Mouse (Mus musculus) liver, embryonic 15.5 days (tissue): Measurements from ENCODE around the gene Spock2. TPM values are rescaled to one million over a fixed set of nuclear protein-coding genes. Genes with fewer than 3 reads are reported as not detected.
"Not testable (repeated sequence)": the region's sequence is repeated elsewhere in the genome, so short reads cannot be mapped to it uniquely, and the experiment has no call there.

ENCODE experiments used
- ATAC-seq: fragments of 200-750 bp; cut with Nextera tagmentation; 2 replicates; pipeline ENCODE4 v1.8.0; 2017; ENCODE audit warnings: moderate number of reproducible peaks, mild to moderate bottlenecking, moderate library complexity; ENCODE audit not compliant: insufficient read depth
- H3K27ac ChIP-seq: fragments of 300-500 bp; sonication (generic); replicated peaks from 2 replicates; pipeline ENCODE4 v1.5.1; 2015; ENCODE audit warnings: mild to moderate bottlenecking, inconsistent platforms
- H3K27me3 ChIP-seq: fragments of 300-500 bp; sonication (generic); 2 replicates; pipeline ENCODE4 v1.6.1; 2015; ENCODE audit warnings: mild to moderate bottlenecking, inconsistent platforms
- H3K36me3 ChIP-seq: fragments of 300-500 bp; sonication (generic); replicated peaks from 2 replicates; pipeline ENCODE4 v1.6.1; 2015; ENCODE audit warnings: moderate library complexity, mild to moderate bottlenecking, inconsistent platforms
- H3K4me1 ChIP-seq: fragments of 300-500 bp; sonication (generic); replicated peaks from 2 replicates; pipeline ENCODE4 v1.6.1; 2015; ENCODE audit warnings: inconsistent platforms
- H3K4me2 ChIP-seq: fragments of 300-500 bp; sonication (generic); 2 replicates; pipeline ENCODE4 v1.6.1; 2015; ENCODE audit warnings: moderate library complexity, mild to moderate bottlenecking, inconsistent platforms
- H3K4me3 ChIP-seq: fragments of 300-500 bp; sonication (generic); replicated peaks from 2 replicates; pipeline ENCODE4 v1.5.1; 2015; ENCODE audit warnings: mild to moderate bottlenecking, inconsistent platforms
- H3K9ac ChIP-seq: fragments of 300-500 bp; sonication (generic); 2 replicates; pipeline ENCODE4 v1.6.1; 2015; ENCODE audit warnings: moderate library complexity, mild to moderate bottlenecking, inconsistent platforms
- H3K9me3 ChIP-seq: fragments of 300-500 bp; sonication (generic); replicated peaks from 2 replicates; pipeline ENCODE4 v1.6.1; 2016; ENCODE audit warnings: inconsistent platforms
- WGBS: fragments of 180-500 bp; shearing (Covaris S2); methylation state at CpG from one replicate; pipeline ENCODE4 v1.1.7; 2015; ENCODE audit warnings: mixed read lengths; ENCODE audit not compliant: insufficient replicate concordance; 5-methylcytosine and 5-hydroxymethylcytosine counted together
- polyA plus RNA-seq: library from polyadenylated mRNA; unstranded; fragments of >200 nt; fragmentation: Nextera tagmentation; extraction: Ambion mirVana; gene quantifications from 2 replicates; pipeline ENCODE4 v1.2.1, GENCODE M21; 2015

Spock2 gene
- polyA plus RNA-seq, 1 experiment from 2014 or later = 0.10 TPM

DNA sequence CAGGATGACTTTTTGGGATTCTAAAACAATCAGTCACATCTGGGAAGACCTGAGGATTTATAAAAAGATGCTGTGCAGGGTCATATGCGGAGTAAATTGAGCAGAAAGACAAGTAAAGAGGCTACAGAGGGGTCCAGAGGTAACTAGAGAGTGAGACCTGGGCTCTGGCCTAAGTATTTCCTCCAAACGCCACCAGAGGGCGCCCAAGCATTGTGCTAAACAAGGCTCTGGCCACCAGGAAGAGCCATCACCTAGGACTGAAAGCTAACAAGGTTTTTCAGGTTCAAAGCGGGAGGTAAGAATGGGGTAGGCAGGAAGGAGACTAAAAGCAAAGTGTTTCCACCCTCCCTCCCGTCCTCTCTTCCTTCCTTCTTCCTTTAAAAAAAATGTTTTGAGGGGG, 42.1 kb downstream of the Spock2 start:
- no peak overlapping the region for H3K4me3 ChIP-seq
- ATAC-seq = no peak
- WGBS = 3% methylated on average over 5 of the region's 5 CpGs
- H3K27ac ChIP-seq = no peak overlapping the region
- H3K36me3 ChIP-seq = no peaks in the 10 kb centered on the region
- H3K9me3 ChIP-seq = no peaks in the 10 kb centered on the region
- H3K4me2 ChIP-seq = no peak overlapping the region
- no peaks in the 10 kb centered on the region for H3K27me3 ChIP-seq
- no peaks in the 10 kb centered on the region for H3K4me1 ChIP-seq
- H3K9ac ChIP-seq = no peak overlapping the region

DNA sequence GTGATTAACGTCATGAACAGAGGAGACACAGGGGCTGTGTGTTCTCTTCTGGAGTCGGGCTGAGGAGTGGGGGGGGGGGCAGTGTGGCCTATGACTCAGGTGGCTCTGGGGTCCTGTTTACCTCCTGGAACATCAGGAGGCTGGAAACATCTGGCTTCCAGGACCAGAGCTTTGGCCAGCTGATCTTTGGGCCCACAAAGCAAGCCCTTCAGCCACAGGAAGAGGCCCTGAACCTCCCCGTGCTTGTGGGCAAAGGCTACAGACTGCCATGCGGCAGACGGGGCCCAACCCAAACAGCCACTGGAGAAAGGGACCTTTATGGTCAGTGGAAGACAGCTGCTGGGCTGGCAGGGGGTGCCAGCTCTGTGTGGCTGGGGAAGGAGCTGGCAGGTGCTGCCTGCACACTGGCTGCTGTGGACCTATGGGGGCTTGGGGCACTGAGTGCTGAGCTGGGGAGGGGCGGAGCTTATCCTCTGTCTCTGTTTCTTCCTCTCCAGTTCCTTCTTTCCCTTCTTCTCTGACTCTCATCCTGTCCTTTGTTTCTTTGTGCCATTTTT, 45.2 kb downstream of the Spock2 start:
- H3K27ac ChIP-seq = no peak overlapping the region
- no peaks in the 10 kb centered on the region for H3K36me3 ChIP-seq
- WGBS = 41% methylated on average over 6 of the region's 6 CpGs
- H3K4me1 ChIP-seq = no peaks in the 10 kb centered on the region
- H3K27me3 ChIP-seq = no peaks in the 10 kb centered on the region
- ATAC-seq = no peak
- no peak overlapping the region for H3K9ac ChIP-seq
- H3K9me3 ChIP-seq = no peaks in the 10 kb centered on the region
- no peak overlapping the region for H3K4me2 ChIP-seq
- H3K4me3 ChIP-seq = no peak overlapping the region

DNA sequence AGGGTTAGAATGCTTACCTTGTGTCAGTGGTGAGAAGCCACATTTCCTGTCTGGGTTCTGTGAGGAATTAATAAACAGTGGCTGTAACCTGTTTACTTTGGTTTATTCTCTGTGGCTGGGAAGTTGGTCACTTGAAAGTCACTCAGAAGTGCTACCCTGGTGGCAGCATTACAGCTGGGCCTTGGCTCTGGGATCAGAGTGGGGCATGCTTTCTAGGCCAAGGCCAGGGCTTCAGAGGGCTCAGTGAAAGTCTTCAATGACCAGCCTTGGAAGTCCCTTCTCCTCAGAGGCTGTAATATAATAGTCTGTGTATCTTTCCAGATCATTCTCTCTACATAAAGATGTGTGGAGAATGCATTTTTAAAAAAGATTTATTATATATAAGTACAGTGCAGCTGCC, 50.0 kb downstream of the Spock2 start:
- Histone ChIP-seq H3K4me3 (no peak overlapping the region), H3K4me1 (no peaks in the 10 kb centered on the region), H3K9me3 (no peaks in the 10 kb centered on the region), H3K27ac (no peak overlapping the region), H3K36me3 (no peaks in the 10 kb centered on the region), H3K4me2 (no peak overlapping the region), H3K9ac (no peak overlapping the region), H3K27me3 (no peaks in the 10 kb centered on the region)
- ATAC-seq = no peak

DNA sequence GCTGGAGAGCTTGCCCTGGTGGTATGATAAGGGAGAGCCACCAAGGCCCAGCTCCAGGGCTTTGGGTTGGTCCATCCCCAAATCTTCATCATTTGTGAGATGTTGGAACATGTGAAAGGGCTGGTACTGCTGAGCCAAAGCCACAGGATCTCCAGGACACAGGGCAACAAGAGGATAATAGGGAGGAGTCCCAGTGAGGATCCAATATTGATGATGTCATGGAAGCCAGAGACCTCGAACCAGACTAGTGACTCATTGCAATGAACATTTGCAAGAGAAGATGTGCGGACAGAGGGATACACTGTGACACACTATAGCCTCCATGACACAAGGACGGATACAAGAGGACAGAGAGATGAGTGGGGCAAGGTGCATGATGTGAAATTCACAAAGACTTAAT, 52.1 kb downstream of the Spock2 start:
- no peak overlapping the region for H3K4me2 ChIP-seq
- no peak overlapping the region for H3K9ac ChIP-seq
- no peaks in the 10 kb centered on the region for H3K27me3 ChIP-seq
- no peaks in the 10 kb centered on the region for H3K36me3 ChIP-seq
- H3K9me3 ChIP-seq = no peaks in the 10 kb centered on the region
- H3K4me1 ChIP-seq = no peaks in the 10 kb centered on the region
- ATAC-seq = no peak
- 57% methylated on average over 3 of the region's 3 CpGs for WGBS
- H3K4me3 ChIP-seq = no peak overlapping the region
- no peak overlapping the region for H3K27ac ChIP-seq

DNA sequence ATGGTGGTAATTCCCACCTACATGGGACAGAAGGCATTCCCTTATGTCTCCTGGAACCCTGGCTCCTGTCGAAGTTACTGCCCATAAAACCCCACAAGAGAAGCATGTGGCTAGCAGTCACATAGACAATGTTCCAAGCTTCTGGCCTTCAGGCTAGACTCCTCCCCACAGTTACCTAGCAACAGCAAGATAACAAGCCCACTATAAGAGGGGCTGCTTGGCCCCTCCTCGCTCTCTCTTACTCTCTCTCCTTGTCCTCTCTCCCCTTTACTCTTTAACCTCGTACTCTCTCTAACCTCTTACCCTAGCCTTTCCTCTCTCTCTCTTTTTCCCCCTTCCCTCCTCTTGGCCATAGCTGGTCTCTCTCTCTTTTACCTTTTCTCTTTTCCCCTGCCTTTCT, 55.4 kb downstream of the Spock2 start:
- H3K27me3 ChIP-seq, H3K9ac ChIP-seq, H3K27ac ChIP-seq, H3K9me3 ChIP-seq, ATAC-seq, H3K4me3 ChIP-seq, H3K4me2 ChIP-seq, H3K36me3 ChIP-seq, H3K4me1 ChIP-seq: not testable (repeated sequence)
- WGBS = 43% methylated on average over 3 of the region's 3 CpGs

DNA sequence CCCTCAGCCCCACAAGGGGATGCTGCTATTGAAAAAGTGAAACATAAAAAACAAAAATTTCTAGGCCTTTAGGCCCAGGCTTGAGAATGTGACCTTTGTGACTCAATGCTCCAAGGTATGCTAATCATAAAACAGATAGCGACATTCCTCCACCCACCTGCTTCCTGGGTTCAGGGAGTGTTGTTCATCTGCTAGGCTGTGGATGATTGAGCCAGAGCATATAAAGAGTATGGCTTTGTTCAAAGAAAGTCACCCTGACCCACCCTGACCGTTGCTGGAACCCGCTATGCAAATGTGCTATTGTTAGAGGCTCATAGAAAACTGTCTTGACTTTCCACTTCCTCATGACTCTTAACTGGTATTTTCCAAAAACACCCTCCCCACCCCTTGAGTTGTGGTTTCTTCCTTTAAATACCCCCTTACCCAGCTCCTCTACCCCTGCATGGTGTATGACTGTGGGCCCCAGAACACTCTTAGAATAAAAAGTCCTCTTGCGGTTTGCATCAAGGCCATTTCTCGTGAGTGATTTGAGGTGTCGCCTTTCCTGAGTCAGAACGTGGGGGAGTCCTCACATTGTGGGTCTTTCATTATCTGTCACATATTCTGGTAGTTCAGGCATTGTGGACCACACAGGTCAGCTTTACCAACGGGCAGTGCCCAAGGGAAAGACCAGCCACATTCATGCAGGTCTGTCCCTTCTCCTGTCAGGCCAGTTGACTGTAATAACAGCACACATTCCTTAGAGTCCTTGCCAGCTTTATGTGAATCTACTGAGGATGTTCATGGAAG, 56.4 kb downstream of the Spock2 start:
- H3K9ac ChIP-seq, H3K36me3 ChIP-seq, ATAC-seq, H3K4me3 ChIP-seq, H3K27ac ChIP-seq, H3K4me2 ChIP-seq, H3K27me3 ChIP-seq, H3K9me3 ChIP-seq, H3K4me1 ChIP-seq: not testable (repeated sequence)
- 66% methylated on average over 8 of the region's 8 CpGs for WGBS

DNA sequence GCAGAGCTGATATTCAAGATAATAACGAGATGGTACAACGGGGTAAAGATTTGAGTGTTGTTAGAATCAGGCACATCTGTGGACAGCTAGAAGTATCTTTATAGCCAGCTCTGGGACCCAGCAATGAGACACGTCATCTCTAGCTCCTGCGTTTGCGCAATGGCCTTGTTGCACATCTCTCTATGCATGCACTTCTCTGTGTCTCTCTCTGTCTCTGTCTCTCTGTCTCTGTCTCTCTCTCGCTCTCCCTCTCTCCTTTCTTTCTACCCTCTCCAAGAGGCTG, 56.9 kb downstream of the Spock2 start:
- H3K36me3 ChIP-seq = no peaks in the 10 kb centered on the region
- H3K4me3 ChIP-seq = no peak overlapping the region
- no peak overlapping the region for H3K27ac ChIP-seq
- no peak for ATAC-seq
- WGBS = 71% methylated on average over 6 of the region's 6 CpGs
- no peak overlapping the region for H3K4me2 ChIP-seq
- H3K9me3 ChIP-seq = no peaks in the 10 kb centered on the region
- H3K27me3 ChIP-seq = 0 out of 2 replicates have a peak, but pooled peaks cover 5% of the 10 kb centered on the region
- no peaks in the 10 kb centered on the region for H3K4me1 ChIP-seq
- no peak overlapping the region for H3K9ac ChIP-seq

DNA sequence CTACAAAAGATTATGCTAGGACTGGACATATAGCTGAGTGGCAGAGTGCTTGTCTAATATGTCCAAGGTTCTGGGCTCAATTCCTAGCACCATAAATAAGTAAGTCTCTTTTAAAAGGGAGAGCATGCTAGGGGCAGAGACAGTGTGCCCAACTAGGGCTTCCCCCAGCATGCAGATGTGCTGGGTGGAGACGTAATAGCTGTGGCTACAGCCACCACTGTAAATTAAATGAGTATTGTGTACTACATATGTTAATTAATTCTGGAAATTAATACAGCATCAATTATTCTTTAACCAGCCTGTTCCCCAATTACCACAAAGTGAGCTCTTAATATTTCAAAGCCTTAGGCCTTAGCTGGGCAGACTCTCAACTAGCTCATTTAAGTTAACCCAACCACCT, 58.9 kb downstream of the Spock2 start:
- Histone ChIP-seq H3K27me3 (0 out of 2 replicates have a peak, but pooled peaks cover 5% of the 10 kb centered on the region), H3K27ac (no peak overlapping the region), H3K9me3 (no peaks in the 10 kb centered on the region), H3K4me2 (no peak overlapping the region), H3K36me3 (no peaks in the 10 kb centered on the region), H3K4me3 (no peak overlapping the region), H3K4me1 (no peaks in the 10 kb centered on the region), H3K9ac (no peak overlapping the region)
- ATAC-seq = no peak
- 59% methylated on average over 1 of the region's 1 CpGs for WGBS

DNA sequence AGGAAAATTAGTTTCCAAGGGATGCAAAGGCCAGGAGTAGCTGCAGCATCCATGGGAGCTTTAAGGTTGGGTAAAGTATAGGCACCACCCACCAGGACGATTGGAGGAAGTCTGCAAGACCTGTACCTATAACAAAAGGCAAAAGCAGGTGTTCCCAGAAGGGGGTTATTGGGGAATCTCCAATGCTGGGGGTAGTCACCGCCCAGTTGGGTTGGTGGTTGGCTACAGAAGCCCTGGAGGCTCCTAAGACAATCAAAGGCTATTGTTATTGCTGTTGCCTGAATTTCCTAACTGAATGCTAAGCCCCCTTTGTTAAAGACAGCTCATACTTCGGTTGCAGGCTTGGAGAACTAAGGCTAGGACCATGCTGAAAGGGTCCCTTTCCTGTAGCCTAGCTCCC, 60.0 kb downstream of the Spock2 start:
- no peak for ATAC-seq

DNA sequence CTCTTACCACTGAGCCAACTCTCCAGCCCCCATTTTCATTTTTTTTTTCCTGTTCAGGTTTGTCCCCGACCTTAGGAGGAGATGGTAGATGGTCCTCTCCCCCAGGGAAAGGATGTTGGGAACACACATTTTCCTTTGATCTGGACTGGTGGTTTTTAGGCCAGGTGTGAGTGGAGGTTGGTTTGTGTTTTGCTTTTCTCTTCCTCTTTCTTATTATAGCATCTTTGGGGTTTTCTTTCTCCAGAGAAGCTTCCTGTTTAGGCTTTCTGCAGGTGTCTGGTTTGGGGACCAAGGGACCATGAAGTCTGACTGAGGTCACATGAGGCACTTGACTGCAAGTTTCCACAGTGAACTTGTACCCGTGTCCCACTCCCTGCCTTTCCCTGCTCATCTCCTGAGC, 62.3 kb downstream of the Spock2 start:
- no peak overlapping the region for H3K4me2 ChIP-seq
- ATAC-seq = no peak
- 0 out of 2 replicates have a peak, but pooled peaks cover 5% of the 10 kb centered on the region for H3K27me3 ChIP-seq
- H3K4me1 ChIP-seq = no peaks in the 10 kb centered on the region
- no peaks in the 10 kb centered on the region for H3K36me3 ChIP-seq
- WGBS = 31% methylated on average over 2 of the region's 2 CpGs
- H3K27ac ChIP-seq = no peak overlapping the region
- H3K4me3 ChIP-seq = no peak overlapping the region
- H3K9ac ChIP-seq = no peak overlapping the region
- H3K9me3 ChIP-seq = no peaks in the 10 kb centered on the region

More for the DNA sequence above, 60.0 kb downstream of the Spock2 start:
- H3K4me3 ChIP-seq = no peak overlapping the region
- no peaks in the 10 kb centered on the region for H3K4me1 ChIP-seq
- WGBS = 23% methylated on average over 3 of the region's 3 CpGs
- H3K4me2 ChIP-seq = no peak overlapping the region
- H3K36me3 ChIP-seq = no peaks in the 10 kb centered on the region
- no peaks in the 10 kb centered on the region for H3K9me3 ChIP-seq
- H3K9ac ChIP-seq = no peak overlapping the region
- H3K27me3 ChIP-seq = 0 out of 2 replicates have a peak, but pooled peaks cover 5% of the 10 kb centered on the region
- H3K27ac ChIP-seq = no peak overlapping the region

DNA sequence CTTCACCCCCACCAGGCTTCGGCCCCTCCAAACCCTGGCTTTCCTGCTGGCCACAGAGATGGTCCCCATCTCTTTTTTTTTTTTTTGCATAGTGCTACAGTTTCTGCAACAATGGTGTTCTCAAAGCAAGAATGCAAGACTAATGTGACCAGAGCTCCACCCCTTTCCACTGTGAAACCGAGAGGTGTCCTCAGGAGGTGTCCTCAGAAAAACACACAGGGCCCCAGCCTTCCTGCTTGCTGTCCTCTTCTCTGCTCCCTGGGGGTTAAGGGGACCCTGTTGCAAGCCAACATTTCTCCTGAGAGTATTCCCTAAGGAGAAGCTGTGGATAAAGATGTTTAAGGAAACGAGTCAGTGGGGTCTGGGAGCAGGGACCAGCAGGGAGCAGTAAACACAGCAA, 62.9 kb downstream of the Spock2 start:
- H3K4me1 ChIP-seq = no peaks in the 10 kb centered on the region
- H3K4me3 ChIP-seq = no peak overlapping the region
- ATAC-seq = no peak
- WGBS = 46% methylated on average over 3 of the region's 3 CpGs
- H3K9me3 ChIP-seq = no peaks in the 10 kb centered on the region
- no peak overlapping the region for H3K4me2 ChIP-seq
- no peak overlapping the region for H3K9ac ChIP-seq
- no peaks in the 10 kb centered on the region for H3K36me3 ChIP-seq
- H3K27ac ChIP-seq = no peak overlapping the region
- 0 out of 2 replicates have a peak, but pooled peaks cover 5% of the 10 kb centered on the region for H3K27me3 ChIP-seq
